Mouse (Mus musculus) spleen, adult 10 weeks (tissue): Measurements from ENCODE around the gene Shq1. TPM values are rescaled to one million over a fixed set of nuclear protein-coding genes. Genes with fewer than 3 reads are reported as not detected.

Experiments
- polyA plus RNA-seq: library from polyadenylated mRNA; stranded (reverse); fragments of 350-450 nt; fragmentation: Illumina TruSeq; extraction: RNeasy Lipid Tissue Mini Kit (QIAGEN cat#74804); gene quantifications from one replicate; pipeline ENCODE4 v1.2.3, GENCODE M21; 2015; ENCODE audit warnings: low replicate concordance; ENCODE audit not compliant: insufficient read depth

The Shq1 gene
- 4.6 TPM for polyA plus RNA-seq

GRCm38 (mm10) chr6:100670880-100671344 is at the start of gene Shq1:
TSS of gene Shq1 (minus strand) at chr6:100671157.

GRCm38 (mm10) chr6:100704574-100705365 is 33.8 kb upstream of the Shq1 start, which contains the start of gene Gxylt2:
TSS of gene Gxylt2 (plus strand) at chr6:100704734.

Other genes starting within 250 kb of the Shq1 start
- gene Gxylt2, start 33.6 kb upstream of the Shq1 start, polyA plus RNA-seq = 1.2 TPM
- gene Ppp4r2, start 162.5 kb upstream of the Shq1 start, polyA plus RNA-seq = 145 TPM